Mouse (Mus musculus) B cell, adult 2 months (primary cell): ENCODE measurements around the gene Magoh.

Experiments used
- DNase-seq, 2 experiments: peaks; one replicate each; pipeline ENCODE4 v3.0.0; 2022

Gene Magoh

DNA sequence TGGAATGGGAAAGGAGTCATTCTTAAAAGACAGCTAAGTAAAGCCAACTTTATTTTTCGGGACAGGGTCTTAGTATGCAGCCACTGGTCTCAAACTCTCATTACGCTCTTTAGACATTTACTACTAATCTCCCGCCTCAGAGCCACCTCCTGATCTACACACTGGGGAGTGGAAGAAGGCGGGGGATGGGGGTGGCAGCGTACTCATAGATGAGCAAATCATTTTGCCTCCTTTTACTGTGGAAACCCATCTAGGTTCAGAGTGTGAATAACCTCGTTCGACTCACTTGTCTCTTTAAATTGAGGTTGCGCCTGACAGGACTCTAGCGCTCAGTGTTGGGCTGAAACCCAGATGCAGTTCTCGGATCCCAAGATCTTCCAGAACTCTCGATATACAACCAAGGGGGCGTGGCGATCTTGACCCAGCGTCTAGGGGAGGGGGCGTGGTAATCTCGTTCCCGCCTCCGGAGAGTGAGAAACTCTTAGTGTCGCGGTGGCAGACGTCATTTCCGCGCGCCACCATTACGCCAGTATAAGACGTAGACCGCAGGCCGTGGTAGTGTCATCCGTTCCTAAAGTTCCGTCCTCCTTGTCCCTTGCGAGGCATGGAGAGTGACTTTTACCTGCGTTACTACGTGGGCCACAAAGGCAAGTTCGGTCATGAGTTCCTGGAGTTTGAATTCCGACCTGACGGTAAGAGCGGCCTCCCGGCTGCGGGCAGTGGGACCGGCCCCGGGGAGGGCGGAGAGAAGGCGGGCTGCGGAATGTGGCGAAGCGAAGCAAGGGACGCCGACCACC, at the start of gene Magoh:
Gene Magoh, plus strand, starts transcription at position 502 of the 797 bp plus-strand sequence.
- DNase-seq = peak; percentile 96

DNA sequence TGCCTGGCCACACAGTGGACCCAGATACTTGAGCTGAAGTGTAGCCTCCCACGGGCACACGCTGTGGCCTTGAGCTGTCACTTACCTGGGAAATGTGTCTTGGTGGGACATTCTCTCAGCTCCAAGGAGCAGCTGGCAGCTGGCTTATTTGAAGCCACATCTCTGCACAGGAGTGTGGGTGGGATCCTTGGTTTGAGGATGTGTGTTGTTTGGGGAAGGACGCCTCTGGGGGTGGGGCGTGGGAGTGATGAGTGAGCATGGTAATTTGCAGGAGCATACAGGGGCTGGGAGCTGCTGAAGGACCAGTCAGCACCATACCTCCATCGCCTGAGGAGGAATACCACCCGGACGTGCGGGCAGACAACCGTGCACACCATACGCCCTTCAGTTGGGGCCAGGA, 49.4 kb upstream of the Magoh start:
- DNase-seq = no peak

DNA sequence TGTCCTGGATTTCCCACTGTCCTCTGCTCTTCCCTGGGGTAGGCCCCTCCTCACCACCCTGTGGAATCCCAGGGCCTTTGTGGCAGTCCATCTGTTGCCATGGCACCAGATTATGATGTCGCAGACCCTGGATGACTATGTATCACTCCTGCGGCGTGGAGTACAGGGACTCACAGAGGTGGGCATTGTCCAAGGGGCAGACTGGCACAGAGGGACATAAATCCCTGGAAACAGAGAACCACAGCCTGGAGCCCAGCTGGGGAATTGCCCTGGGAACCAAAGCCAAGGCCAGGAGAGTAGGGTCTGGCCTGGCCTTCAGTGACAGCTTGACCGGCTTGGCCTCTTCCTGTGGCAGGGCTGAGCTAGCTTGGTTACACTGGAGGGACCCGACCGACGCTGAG, 48.7 kb upstream of the Magoh start:
- DNase-seq = no peak

DNA sequence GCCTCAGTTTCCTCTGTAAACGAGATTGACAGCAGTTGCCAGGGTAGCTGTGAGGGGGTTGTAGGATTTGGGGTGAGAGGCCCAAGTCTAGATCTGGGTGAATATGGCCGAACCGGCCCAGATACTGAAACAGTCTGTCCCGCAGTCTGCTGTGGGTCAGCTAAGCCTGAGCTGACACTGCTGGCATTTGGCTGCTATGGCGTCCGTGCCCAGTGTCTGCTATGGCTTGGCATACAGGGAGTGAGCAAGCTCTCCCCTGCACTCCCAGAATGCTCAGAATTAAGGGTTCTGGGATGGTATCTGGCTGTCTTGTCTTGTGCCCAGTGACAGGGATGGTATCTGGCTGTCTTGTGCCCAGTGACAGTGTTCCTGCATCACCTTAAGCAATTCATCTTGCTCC, 47.9 kb upstream of the Magoh start:
- no peak for DNase-seq

DNA sequence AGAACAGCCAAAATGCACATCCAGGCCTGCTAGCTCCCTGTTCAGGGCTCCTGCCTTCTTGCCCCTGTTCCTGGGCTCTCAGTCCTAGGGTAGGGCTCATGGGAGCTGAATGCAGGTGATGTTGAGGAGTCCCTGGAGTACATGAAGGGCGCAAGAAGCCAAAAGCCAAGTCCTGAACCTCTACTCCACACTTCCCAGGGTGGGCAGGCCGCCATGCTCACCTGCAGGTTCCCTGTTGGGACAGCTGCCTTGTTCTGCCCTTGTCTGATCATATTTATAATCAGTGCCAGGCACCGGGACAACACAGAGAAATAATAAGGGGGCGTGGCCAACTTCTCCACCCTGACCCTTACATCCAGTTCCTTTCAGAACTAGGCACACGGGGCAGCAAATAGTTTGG, 46.0 kb upstream of the Magoh start:
- DNase-seq = no peak

GRCm38 (mm10) chr4:107834643-107835314, 44.8 kb upstream of the Magoh start:
- DNase-seq = no peak

DNA sequence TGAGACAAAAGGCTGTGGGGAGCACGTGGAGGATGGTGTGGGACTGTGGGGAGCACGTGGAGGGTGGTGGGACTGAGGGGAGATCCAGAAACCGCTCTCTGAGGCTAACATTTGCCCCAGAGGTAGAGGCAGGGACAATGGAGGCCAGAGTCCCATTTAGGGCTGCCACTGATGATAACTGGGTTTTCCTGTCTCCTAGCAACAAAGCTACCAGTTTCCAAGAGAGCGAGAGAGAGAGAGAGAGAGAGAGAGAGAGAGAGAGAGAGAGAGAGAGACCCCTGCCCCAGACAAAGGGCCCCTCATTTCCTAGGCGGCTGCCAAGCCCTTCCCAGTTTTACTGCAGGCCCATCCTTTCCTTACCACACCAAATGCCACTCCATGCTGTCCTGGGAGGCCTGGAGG, 44.0 kb upstream of the Magoh start:
- no peak for DNase-seq

- DNase-seq = no peak
These were observed 42.8 kb upstream of the Magoh start for GRCm38 (mm10) chr4:107836758-107837157.

- DNase-seq = no peak
These were observed 41.6 kb upstream of the Magoh start for GRCm38 (mm10) chr4:107837910-107838309.

GRCm38 (mm10) chr4:107843687-107844086, 35.9 kb upstream of the Magoh start:
- DNase-seq = no peak

GRCm38 (mm10) chr4:107844971-107845370, 34.6 kb upstream of the Magoh start:
- peak; percentile 87 to 90 for DNase-seq

DNA sequence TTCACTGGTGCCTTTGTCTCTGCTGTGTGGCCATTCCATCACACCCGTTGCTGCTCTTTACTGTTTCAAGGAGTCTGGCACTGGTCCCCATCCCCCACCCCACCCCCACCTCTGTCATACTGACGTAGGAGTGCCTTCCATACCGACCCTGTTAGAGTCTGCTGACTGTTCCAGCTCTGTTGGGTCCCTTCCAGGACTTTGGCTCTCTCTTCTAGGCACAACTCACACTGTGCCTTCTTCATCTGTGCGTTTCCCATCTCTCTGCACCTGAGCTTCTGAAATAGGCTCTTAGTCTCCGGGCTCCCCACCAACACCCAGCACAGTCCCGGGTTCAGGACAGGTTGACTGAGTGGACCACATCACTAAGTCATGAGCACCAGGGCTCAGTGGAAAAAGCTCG, 32.8 kb upstream of the Magoh start:
- DNase-seq = no peak

DNA sequence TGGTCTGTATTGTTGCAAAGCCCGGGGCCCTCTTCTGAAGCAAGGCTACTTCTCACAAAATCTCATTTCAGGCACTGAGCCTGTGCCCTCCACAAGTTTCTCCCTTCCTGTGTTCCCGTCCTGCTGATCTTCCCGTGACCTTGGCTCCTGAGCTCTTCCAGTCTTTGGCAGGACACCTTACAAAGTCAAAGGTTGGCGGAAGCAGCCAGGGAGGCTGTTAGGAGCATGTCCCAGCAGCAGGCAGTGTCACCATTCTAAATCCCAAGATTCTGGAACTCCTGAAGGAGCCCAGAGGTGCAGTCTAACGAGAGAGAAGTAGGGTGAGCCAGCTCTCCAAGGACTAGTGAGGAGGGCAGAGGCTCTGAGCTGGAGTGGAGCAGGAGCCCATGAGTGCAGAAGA, 31.0 kb upstream of the Magoh start:
- DNase-seq = no peak

DNA sequence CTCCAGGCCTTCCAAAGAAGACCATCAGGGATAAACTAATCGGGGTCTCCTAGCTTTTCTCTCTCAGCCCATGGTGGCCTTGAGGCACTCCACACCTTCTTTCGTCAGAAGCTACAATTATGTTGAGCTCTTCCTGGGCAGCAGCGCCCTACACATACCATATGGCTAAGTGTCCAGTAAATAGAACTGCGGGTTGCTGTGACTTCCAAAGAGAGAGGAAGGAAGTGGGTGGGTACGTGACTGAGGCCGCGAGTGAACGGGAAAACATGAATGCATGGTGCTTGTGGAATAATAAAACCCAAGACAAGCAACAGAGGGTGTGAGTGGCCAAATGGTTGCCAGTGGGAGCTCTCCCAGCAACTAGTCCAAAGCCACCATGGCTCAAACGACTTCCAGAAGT, 29.9 kb upstream of the Magoh start:
- no peak for DNase-seq

DNA sequence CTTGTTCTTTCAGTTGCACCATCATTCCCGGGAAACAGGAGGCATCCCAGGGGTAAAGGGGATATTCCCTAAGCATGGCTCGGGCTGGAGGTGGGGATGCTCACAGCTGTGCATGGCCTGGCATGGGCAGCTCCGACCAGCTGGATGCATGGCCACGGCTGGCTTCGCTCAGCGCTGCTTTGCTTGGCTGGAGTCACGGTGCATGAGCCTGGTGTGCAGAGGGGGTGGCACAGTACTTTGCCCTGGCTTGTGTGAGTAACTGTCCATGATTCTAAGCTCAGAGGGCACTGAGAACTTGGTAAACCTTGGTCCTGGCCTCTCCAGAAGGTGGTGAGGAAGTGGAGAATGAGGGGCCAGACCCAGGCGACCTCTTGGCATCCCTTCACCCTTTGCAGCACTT, 29.5 kb upstream of the Magoh start:
- DNase-seq = no peak

GRCm38 (mm10) chr4:107853333-107853732, 26.2 kb upstream of the Magoh start:
- no peak for DNase-seq

GRCm38 (mm10) chr4:107853836-107854235, 25.7 kb upstream of the Magoh start:
- no peak for DNase-seq

DNA sequence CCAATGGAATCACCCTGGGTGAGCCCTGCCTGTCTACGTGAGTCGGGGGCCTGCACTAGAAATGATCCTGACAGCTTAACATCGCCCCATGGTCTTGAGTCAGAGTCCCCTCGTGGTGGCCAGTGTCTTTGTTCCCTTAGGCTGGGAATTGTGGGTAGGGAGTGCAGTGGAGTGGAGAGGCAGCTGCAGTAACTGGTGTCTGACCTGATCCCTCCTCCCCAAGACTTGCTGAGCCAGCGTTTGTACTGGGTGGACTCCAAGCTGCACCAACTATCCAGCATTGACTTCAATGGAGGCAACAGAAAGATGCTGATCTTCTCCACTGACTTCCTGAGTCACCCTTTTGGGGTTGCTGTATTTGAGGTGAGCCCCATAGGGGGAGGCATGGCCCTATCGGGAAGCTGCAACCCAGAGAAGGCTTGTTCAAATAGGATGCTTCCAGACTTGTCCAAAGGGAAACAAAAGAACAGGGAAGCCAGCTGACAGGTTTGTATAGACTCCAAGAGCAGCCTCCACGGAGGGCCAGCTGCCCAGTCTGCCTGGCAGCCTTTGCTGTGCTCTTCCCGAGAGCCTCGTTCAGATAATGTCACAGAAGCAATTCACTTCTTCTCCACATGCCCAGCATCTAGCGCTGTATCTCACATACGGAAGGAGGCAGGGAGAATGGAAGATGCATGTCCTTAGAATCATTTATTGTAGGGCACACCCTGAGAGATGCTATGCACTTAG, 22.4 kb upstream of the Magoh start:
- no peak for DNase-seq

DNA sequence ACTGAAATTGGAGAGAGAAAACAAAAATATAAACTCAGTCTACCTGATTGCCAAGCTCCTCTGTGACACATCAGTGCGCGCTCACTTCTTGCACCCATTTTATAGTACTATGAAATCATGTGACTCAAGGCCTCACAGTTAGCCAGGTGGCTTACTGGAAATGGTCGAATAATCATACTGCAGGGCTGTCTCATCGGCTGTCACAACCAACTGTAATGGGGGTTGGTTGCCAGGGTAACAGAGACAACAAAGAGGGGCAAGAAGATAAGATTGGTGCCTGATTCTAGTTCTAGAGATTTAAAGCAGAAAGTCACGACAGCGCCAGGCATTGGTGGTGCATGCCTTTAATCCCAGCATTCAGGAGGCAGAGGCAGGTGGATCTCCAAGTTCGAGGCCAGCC, 20.6 kb upstream of the Magoh start:
- no peak for DNase-seq

GRCm38 (mm10) chr4:107864866-107865265, 14.7 kb upstream of the Magoh start:
- no peak for DNase-seq

- DNase-seq = no peak
These were observed 2.1 kb downstream of the Magoh start for GRCm38 (mm10) chr4:107881631-107882030.

DNA sequence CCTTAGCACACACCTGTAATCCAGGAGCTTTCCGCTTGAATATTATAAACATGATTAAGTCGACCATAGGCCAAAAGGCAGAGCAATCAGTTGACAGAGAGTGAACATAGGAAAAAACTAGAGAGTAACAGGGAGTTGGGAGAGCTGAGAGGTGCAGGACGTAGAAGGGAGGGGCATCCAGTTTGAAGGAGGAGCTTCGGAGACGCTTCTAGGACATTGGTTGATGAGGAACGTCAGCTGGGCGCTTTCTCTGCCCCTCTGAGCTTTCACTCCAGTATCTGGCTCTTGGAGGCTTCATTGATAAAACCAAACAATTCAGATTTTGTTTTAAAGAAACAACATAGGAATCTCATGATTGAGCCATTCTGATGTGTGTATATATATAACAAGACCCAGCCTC, 6.8 kb downstream of the Magoh start:
- DNase-seq = no peak

- no peak for DNase-seq
These were observed 9.8 kb downstream of the Magoh start for GRCm38 (mm10) chr4:107889385-107889730.
